Mouse (Mus musculus) layer of hippocampus, adult 2 months (tissue): ENCODE data around the gene Cxcl14. TPM values are rescaled to one million over a fixed set of nuclear protein-coding genes. Genes with fewer than 3 reads are reported as not detected.

Experiments
- DNase-seq, 2 experiments: peaks; one replicate each; pipeline ENCODE4 v3.0.0; 2022; ENCODE audit warnings: low spot score in 2 of 2
- H3K27ac ChIP-seq: fragments of 200-600 bp; 2 replicates; pipeline ENCODE4 v1.8.1; 2022
- H3K4me3 ChIP-seq: fragments of 200-600 bp; 2 replicates; pipeline ENCODE4 v1.8.1; 2022; ENCODE audit warnings: mild to moderate bottlenecking
- CTCF ChIP-seq: fragments of 200-600 bp; conservative IDR thresholded peaks from 2 replicates; pipeline ENCODE4 v1.8.1; 2022; ENCODE audit warnings: antibody characterized with exemption, mild to moderate bottlenecking, moderate library complexity
- total RNA-seq, 2 experiments: library from RNA; stranded (reverse); gene quantifications; 2 replicates each; pipeline ENCODE4 v1.2.3; 2021

The Cxcl14 gene
- total RNA-seq, 2 experiments from 2014 or later, result 123 to 125 TPM

- no peak for DNase-seq
- Histone ChIP-seq H3K27ac (no peak overlapping the region), H3K4me3 (no peak overlapping the region)
- TF ChIP-seq CTCF, result peak; percentile 59
Observed at GRCm38 (mm10) chr13:56327779-56328178, 31.4 kb upstream of the Cxcl14 start.

GRCm38 (mm10) chr13:56321635-56322034, 25.3 kb upstream of the Cxcl14 start:
- Histone ChIP-seq H3K4me3 (no peak overlapping the region), H3K27ac (no peak overlapping the region)
- TF ChIP-seq CTCF, result no peak
- DNase-seq, result no peak

- no peak overlapping the region for H3K27ac ChIP-seq
- DNase-seq, result no peak
- no peak for TF ChIP-seq CTCF
Observed at GRCm38 (mm10) chr13:56316930-56317329, 20.6 kb upstream of the Cxcl14 start.

GRCm38 (mm10) chr13:56315201-56315600, 18.9 kb upstream of the Cxcl14 start:
- Histone ChIP-seq H3K27ac (0 out of 2 replicates have a peak overlapping the region, but pooled peaks have one; percentile 36), H3K4me3 (no peak overlapping the region)
- TF ChIP-seq CTCF, result no peak
- peak; percentile 19 to 29 for DNase-seq

More at GRCm38 (mm10) chr13:56316930-56317329, 20.6 kb upstream of the Cxcl14 start:
- no peak overlapping the region for H3K4me3 ChIP-seq

GRCm38 (mm10) chr13:56305058-56305457, 8.7 kb upstream of the Cxcl14 start:
- no peak for TF ChIP-seq CTCF
- H3K4me3 ChIP-seq, result no peak overlapping the region
- DNase-seq, result no peak
- no peak overlapping the region for H3K27ac ChIP-seq

GRCm38 (mm10) chr13:56304453-56304852, 8.1 kb upstream of the Cxcl14 start:
- Histone ChIP-seq H3K27ac (no peak overlapping the region), H3K4me3 (no peak overlapping the region)
- no peak for DNase-seq
- TF ChIP-seq CTCF, result no peak

- H3K27ac ChIP-seq, result no peak overlapping the region
- H3K4me3 ChIP-seq, result no peak overlapping the region
- no peak for TF ChIP-seq CTCF
- no peak for DNase-seq
Observed at GRCm38 (mm10) chr13:56299336-56299735, 3.0 kb upstream of the Cxcl14 start.

- no peak for DNase-seq
- TF ChIP-seq CTCF, result no peak
- Histone ChIP-seq H3K27ac (peak overlapping the region; percentile 81; the same call in 1 of the 2 replicates), H3K4me3 (peak overlapping the region; percentile 55)
Observed at GRCm38 (mm10) chr13:56296659-56297020, 289 bp upstream of the Cxcl14 start.

GRCm38 (mm10) chr13:56295586-56295942, 787 bp downstream of the Cxcl14 start:
- TF ChIP-seq CTCF, result no peak
- DNase-seq, result no peak
- peak overlapping the region; percentile 81 for H3K27ac ChIP-seq
- peak overlapping the region; percentile 55 for H3K4me3 ChIP-seq

- TF ChIP-seq CTCF, result no peak
- Histone ChIP-seq H3K4me3 (peak overlapping the region; percentile 55), H3K27ac (peak overlapping the region; percentile 81)
- peak; percentile 28 to 60 for DNase-seq
Observed at GRCm38 (mm10) chr13:56294908-56295307, 1.4 kb downstream of the Cxcl14 start.

- DNase-seq, result no peak
- Histone ChIP-seq H3K4me3 (no peak overlapping the region), H3K27ac (no peak overlapping the region)
- TF ChIP-seq CTCF, result peak; percentile 51
Observed at GRCm38 (mm10) chr13:56289998-56290397, 6.4 kb downstream of the Cxcl14 start.

- Histone ChIP-seq H3K27ac (no peak overlapping the region), H3K4me3 (no peak overlapping the region)
- TF ChIP-seq CTCF, result no peak
- DNase-seq, result no peak
Observed at GRCm38 (mm10) chr13:56289261-56289660, 7.1 kb downstream of the Cxcl14 start.

- Histone ChIP-seq H3K27ac (no peak overlapping the region), H3K4me3 (no peak overlapping the region)
- TF ChIP-seq CTCF, result no peak
- no peak for DNase-seq
Observed at GRCm38 (mm10) chr13:56288601-56289000, 7.8 kb downstream of the Cxcl14 start.

- Histone ChIP-seq H3K4me3 (no peak overlapping the region), H3K27ac (no peak overlapping the region)
- TF ChIP-seq CTCF, result no peak
- no peak for DNase-seq
Observed at GRCm38 (mm10) chr13:56287091-56287490, 9.3 kb downstream of the Cxcl14 start.

GRCm38 (mm10) chr13:56283321-56283720, 13.0 kb downstream of the Cxcl14 start:
- no peak overlapping the region for H3K27ac ChIP-seq
- no peak overlapping the region for H3K4me3 ChIP-seq
- no peak for DNase-seq
- TF ChIP-seq CTCF, result no peak
